Mouse (Mus musculus) left cerebral cortex, adult 9 months (tissue): ENCODE results near the gene Fhod1.

Experiments
- DNase-seq, 2 experiments: peaks; one replicate each; pipeline ENCODE4 v3.0.0; 2022; ENCODE audit warnings: low spot score in 2 of 2

The Fhod1 gene

GRCm38 (mm10) chr8:105318662-105319190 lies 29.0 kb downstream of the Fhod1 start:
- no peak for DNase-seq

- no peak for DNase-seq
Observed at GRCm38 (mm10) chr8:105317941-105318340, 29.8 kb downstream of the Fhod1 start.

GRCm38 (mm10) chr8:105315073-105315769 lies 32.5 kb downstream of the Fhod1 start:
- no peak for DNase-seq

DNA sequence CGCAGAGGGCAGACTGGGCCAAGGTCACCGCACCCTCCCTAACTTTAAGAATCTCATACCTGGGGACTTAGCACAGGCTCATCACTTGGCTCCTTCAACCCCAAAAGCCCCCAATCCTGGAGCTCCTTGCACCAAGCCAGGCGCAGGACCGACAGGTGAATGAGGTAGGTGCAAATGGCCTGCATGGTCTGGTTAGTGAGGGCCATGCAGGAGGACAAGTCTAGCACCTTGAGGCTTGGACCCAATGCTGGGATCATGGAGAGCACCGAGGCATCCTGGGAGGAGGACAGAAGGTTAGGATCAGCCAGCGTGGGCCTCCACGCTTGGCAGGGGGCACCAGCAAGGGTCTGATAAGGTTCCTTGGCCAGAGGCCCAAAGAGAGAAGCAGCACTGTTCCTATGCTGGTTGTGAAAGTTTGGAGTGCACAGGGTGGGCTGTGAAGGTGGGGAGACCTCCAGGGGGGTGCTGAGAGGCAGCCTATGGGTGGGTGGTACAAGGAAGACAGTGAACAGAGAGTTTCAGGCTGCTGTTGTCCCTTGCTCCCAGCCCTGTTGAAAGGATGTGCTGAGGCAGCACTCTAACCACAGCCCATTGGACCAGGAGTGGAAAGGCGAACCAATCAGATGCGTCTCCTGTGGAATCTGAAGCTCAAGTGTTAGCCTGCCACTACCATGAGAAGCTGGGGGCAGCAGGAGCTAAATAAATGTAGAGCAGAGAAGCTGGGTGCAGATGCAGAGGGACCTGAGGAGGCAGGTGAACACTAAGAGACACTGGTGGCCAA lies 33.9 kb downstream of the Fhod1 start:
- DNase-seq, result no peak

DNA sequence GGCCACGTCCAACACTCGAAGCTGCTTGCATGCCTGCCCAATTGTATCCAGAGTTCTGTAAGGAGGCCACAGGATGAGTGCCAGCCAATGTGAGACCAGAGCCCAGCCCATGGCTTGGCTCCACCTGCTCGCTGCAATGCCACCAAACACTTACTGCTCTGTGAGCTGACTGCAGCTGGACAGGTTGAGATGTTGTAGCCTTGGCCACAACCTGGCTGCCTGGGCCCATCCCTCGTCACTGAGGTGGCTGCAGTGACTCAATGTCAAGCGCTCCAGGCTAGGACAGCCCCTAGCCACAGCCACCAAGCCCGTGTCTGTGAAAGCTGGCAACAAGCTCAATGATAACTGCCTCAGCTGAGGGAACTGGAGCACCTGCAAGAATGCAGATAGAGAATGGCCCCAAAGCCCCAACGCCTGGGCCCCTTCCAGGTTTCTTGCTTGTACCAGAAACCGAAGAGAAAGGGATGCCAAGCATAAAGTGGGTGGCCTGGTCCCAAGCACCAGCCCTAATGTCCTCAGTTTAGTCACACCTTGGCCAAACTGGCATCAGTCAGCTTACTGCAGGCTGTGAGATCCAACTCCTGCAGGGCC lies 34.8 kb downstream of the Fhod1 start:
- no peak for DNase-seq

GRCm38 (mm10) chr8:105311718-105312117 lies 36.0 kb downstream of the Fhod1 start:
- no peak for DNase-seq

DNA sequence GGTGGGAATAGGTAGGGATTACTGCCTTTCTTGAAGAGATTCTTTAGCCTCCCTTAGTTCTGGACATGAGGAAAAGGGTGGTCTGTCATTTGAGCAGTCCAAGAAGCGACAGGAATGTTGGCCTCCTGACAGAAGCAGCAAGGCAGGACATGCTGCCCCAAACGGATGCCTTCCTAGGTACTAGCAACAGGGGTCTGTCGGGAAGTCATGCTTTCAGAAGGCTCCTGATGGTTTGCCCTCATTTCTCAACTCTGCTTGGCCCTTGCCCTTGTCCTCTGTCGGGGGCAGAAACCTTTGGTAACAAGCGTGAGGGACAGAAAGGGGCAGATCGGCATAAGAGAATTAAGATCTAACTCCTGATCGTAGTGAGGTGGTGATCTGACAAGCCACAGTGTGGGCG lies 37.6 kb downstream of the Fhod1 start:
- DNase-seq, result no peak

- no peak for DNase-seq
Observed at GRCm38 (mm10) chr8:105309142-105309847, 38.5 kb downstream of the Fhod1 start.

- no peak for DNase-seq
Observed at GRCm38 (mm10) chr8:105308428-105308827, 39.3 kb downstream of the Fhod1 start.

DNA sequence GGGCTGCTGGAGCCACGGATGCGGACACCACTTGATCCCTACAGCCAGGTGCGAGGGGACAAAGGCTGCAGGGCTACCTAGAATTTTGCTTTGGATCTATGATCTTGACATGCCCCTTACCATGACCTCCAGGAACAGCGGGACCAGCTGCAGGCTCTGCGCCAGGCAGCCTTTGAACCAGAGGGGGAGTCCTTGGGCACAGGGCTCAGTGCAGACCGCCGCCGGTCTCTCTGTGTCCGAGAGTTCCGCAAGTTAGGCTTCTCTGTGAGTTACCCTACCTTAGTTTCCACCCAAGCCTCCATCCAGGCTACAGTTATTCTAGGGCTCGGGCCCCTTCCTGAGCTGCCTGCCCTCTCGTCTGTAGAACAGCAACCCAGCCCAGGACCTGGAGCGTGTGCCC lies 40.1 kb downstream of the Fhod1 start:
- DNase-seq, result no peak

GRCm38 (mm10) chr8:105306146-105306691 lies 41.5 kb downstream of the Fhod1 start:
- no peak for DNase-seq

- DNase-seq, result peak in 1 of 2 experiments; percentile 38
Observed at GRCm38 (mm10) chr8:105305211-105306145, 42.3 kb downstream of the Fhod1 start, which contains the start of gene Elmo3. TSS of gene Elmo3 (plus strand) at chr8:105305601.

- DNase-seq, result no peak
Observed at GRCm38 (mm10) chr8:105304325-105305210, 43.2 kb downstream of the Fhod1 start.

- DNase-seq, result no peak
Observed at GRCm38 (mm10) chr8:105303874-105304273, 43.9 kb downstream of the Fhod1 start.

DNA sequence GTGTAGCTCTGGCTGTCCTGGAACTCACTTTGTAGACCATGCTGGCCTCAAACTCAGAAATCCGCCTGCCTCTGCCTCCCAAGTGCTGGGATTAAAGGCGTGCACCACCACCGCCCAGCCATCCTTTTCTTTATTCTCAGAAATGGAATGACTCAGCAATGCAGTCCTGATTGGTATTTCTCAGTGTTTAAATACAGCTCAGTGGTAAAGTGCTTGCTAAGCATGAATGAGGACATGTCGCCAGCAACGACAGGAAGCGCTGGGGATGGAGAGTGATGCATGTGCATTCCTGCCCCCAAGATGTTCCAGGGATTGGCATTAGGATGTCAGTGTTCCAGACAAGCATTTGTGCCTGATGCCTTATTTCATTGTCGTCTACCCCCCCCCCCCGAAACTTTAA lies 44.4 kb downstream of the Fhod1 start:
- DNase-seq, result no peak

- DNase-seq, result no peak
Observed at GRCm38 (mm10) chr8:105299962-105300361, 47.8 kb downstream of the Fhod1 start.

DNA sequence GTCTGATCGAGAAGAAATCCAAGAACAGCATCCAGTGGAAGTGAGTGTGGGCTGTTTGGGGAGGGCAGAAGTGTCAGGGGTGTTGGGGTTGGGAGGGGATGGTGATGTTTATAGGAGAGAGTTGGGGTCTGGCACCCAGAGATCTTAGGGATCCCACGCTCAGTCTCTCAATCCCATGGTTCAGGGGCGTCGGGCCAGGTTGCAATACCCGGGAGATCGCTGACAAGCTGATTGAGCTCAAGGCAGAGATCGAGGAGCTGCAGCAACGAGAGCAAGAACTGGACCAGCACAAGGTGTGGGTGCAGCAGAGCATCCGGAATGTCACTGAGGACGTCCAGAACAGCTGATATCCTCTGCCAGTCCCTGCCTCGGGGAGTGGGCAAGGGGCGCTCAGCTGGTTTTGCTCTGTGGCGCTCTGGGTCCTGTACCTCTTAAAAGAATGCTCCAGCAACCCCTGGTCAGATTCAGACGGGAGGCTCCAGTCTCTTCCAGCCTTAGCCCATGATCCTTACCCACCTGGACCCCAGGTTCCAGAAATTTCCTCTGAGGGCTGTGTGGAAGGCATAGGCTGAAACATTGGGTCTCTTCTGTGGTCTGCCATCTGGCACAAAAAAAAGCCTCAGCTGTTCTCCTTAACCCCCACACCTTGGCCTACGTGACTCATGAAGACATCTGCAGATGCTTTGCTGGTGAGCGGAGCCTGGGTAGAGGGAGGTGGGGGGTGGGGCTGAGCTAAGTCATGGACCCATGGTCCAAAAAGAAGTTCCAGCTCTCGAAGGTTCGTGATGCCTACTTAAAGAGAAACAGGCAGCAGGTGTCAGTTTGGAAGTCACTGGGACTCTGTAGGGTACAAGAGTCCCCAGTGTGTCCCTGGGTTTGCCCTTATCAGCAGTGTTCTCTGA lies 49.2 kb downstream of the Fhod1 start:
- no peak for DNase-seq

DNA sequence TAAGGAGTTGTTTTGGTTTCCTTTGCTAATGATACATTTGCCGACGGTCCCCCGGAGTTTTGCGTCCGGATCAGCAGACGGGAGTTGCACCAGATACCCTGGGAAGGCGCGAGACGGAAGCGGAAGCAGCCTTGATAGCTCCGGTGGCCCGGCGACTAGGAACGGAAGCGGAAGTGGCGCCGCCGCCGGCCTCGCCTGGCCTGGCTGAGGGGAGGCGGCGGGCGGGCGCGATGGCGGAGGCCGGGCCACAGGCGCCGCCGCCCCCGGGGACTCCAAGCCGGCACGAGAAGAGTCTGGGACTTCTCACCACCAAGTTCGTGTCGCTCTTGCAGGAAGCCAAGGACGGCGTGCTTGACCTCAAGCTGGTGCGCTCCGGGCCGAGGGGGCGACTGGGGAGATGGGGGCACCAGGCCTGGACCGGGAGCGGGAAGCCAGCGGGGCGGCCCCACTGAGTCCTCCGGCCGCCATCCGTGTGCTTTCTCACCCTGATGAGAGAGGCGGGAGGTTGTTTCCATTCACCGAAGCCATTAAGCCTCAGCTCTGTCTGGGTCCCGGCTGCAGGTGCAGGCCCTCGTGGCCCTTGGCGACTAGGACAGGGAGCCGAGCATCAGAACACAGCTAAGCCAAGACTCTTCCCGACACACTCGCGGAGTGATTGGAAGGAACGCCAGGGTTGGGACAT lies 50.1 kb downstream of the Fhod1 start, which contains the start of gene E2f4:
Gene E2f4 (plus strand): TSS at position 153 of the 682 bp plus-strand sequence.
- DNase-seq, result peak; percentile 78 to 92
